Mouse (Mus musculus): ENCODE measurements at regions not wholly inside any gene's neighbourhood (a gene's known extent, or its start where the extent isn't known, plus 50 kb on each side); places are given as distances from the start of the nearest gene placed in this dataset.
A peak's percentile ranks its signal among the peaks of the same experiment; 100 is the strongest.

DNA sequence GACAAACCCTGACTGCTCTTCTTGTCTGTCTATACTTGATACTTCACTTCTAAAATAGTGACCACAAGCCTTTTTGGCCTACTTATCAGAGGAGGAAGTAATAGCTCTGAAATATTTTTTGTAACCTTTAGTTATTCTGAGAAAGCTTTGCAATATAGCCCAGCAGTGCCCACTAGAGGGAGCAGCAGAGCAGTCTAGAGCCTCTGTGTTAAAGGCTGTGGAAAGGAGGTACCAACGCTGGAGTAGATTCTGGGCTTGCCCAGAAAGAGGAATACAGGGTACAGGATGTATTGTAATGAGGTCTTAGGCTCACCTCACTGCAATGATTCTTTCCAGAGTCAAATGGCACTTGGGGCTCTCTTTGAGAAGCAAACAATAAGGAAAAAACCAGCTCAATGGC lies 151.1 kb downstream of the Dmrta2 start:
- Histone ChIP-seq H3K4me1 (peaks cover 12% of the 10 kb centered on the region), H3K9ac (no peak overlapping the region), H3K4me2 (no peak overlapping the region), H3K4me3 (replicated peaks) (no peak overlapping the region), H3K27me3 (0 out of 2 replicates have a peak, but pooled peaks cover 3% of the 10 kb centered on the region), H3K36me3 (replicated peaks) (no peaks in the 10 kb centered on the region), H3K9me3 (no peaks in the 10 kb centered on the region), H3K27ac (peak overlapping the region; percentile 47)
- peak; percentile 81 for ATAC-seq (ENCODE audit: low FRiP score)
- 0% methylated on average over 1 of the region's 1 CpGs for whole genome bisulfite sequencing

GRCm38 (mm10) chr4:110129518-110129917 lies 151.7 kb downstream of the Dmrta2 start:
- H3K9me3 ChIP-seq: no peaks in the 10 kb centered on the region
- peak overlapping the region; percentile 47 for H3K27ac ChIP-seq
- peak; percentile 85 for ATAC-seq (ENCODE audit: low FRiP score)
- no peak overlapping the region for H3K9ac ChIP-seq
- no peak overlapping the region for H3K4me3 ChIP-seq (replicated peaks)
- WGBS: 34% methylated on average over 3 of the region's 3 CpGs
- H3K27me3 ChIP-seq: 0 out of 2 replicates have a peak, but pooled peaks cover 3% of the 10 kb centered on the region
- H3K4me1 ChIP-seq: peaks cover 17% of the 10 kb centered on the region
- no peaks in the 10 kb centered on the region for H3K36me3 ChIP-seq (replicated peaks)
- no peak overlapping the region for H3K4me2 ChIP-seq

GRCm38 (mm10) chr4:110132061-110132460 lies 154.2 kb downstream of the Dmrta2 start:
- no peaks in the 10 kb centered on the region for H3K9me3 ChIP-seq
- 68% methylated on average over 4 of the region's 4 CpGs for WGBS
- no peak overlapping the region for H3K4me2 ChIP-seq
- H3K4me3 ChIP-seq (replicated peaks): no peak overlapping the region
- peaks cover 17% of the 10 kb centered on the region for H3K4me1 ChIP-seq
- H3K27me3 ChIP-seq: no peaks in the 10 kb centered on the region
- no peaks in the 10 kb centered on the region for H3K36me3 ChIP-seq (replicated peaks)
- ATAC-seq (ENCODE audit: low FRiP score): no peak
- no peak overlapping the region for H3K9ac ChIP-seq
- H3K27ac ChIP-seq: no peak overlapping the region

- H3K4me1 ChIP-seq: peaks cover 16% of the 10 kb centered on the region
- 51% methylated on average over 7 of the region's 7 CpGs for WGBS
- H3K4me3 ChIP-seq (replicated peaks): no peak overlapping the region
- no peaks in the 10 kb centered on the region for H3K36me3 ChIP-seq (replicated peaks)
- no peaks in the 10 kb centered on the region for H3K9me3 ChIP-seq
- H3K9ac ChIP-seq: no peak overlapping the region
- no peak overlapping the region for H3K4me2 ChIP-seq
- no peaks in the 10 kb centered on the region for H3K27me3 ChIP-seq
- H3K27ac ChIP-seq: no peak overlapping the region
- no peak for ATAC-seq (ENCODE audit: low FRiP score)
Observed at GRCm38 (mm10) chr4:110134036-110134435, 156.2 kb downstream of the Dmrta2 start.

- Histone ChIP-seq H3K27me3 (peaks cover 4% of the 10 kb centered on the region; the same call in 1 of the 2 replicates), H3K4me3 (replicated peaks) (no peak overlapping the region), H3K4me2 (no peak overlapping the region), H3K9me3 (no peaks in the 10 kb centered on the region), H3K36me3 (replicated peaks) (no peaks in the 10 kb centered on the region), H3K27ac (no peak overlapping the region), H3K9ac (no peak overlapping the region), H3K4me1 (no peaks in the 10 kb centered on the region)
- 71% methylated on average over 1 of the region's 1 CpGs for WGBS
- no peak for ATAC-seq (ENCODE audit: low FRiP score)
Observed at GRCm38 (mm10) chr4:110145229-110145628, 167.4 kb downstream of the Dmrta2 start.

DNA sequence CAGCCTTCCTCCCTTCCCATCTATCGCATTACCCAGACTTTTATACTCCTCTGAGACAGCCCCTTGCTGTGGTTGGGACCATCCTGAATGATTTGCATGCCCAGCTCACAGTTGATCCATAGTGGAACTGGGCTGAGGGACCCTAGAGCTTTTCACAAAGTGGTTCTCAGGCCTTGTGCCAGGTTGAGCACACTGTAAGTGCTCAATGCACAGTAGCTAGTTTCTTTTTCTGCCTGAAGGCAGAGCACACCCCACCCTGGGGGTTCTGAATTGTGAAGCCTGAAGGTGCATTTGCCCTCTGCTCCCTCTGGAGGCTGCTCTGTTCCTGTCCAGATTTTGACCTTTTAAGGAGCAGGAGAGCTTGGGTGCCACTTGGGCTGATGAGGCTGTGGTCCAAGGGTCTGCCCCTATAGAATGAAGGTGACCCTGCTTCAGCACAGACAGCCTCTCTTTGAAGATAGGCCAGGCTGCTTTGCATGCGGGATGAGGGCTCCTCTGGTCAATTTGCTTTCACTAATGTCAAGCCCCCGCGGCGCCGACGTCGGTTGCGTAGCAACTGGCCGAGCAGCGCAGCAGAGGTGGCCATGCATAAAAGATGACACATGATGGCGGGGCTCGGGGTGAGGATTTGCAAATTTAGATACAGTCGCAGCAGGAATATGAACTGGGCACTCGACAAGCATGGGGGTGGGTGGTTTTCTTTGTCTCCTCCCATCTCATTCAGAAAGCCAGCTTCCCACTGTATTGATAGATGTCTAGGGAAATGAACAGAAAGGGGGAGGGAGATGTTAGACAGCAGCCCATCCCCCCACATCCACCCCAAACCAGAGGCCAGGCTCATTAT lies 174.5 kb downstream of the Dmrta2 start:
- Histone ChIP-seq H3K36me3 (replicated peaks) (no peaks in the 10 kb centered on the region), H3K4me2 (peak overlapping the region; percentile 39), H3K4me1 (peaks cover 33% of the 10 kb centered on the region), H3K27ac (peak overlapping the region; percentile 88), H3K9ac (no peak overlapping the region), H3K9me3 (no peaks in the 10 kb centered on the region), H3K27me3 (no peaks in the 10 kb centered on the region), H3K4me3 (replicated peaks) (no peak overlapping the region)
- peak; percentile 94 for ATAC-seq (ENCODE audit: low FRiP score)
- WGBS: 8% methylated on average over 15 of the region's 15 CpGs

All from forebrain, embryonic 12.5 days (tissue).